ENCODE assay signal across 8 mouse cellular contexts in genomic region chr5:122988021-122988751, GRCm38 (mm10). TPM values are rescaled to one million over a fixed set of nuclear protein-coding genes. Genes with fewer than 3 reads are reported as not detected.
A peak's percentile ranks its signal among the peaks of the same experiment; 100 is the strongest.
DNase-seq lines count a peak whose midpoint lies in the region; ATAC-seq and TF ChIP-seq lines count a peak whose summit lies in the region.

No protein-coding gene starts in this region.

- intact Hi-C loops in left cerebral cortex, postnatal 25 days (cut with DNase I), result no loop called here

- no peak for ATAC-seq in embryonic facial prominence, embryonic 15.5 days (ENCODE audit: insufficient number of reproducible peaks, low FRiP score, low TSS enrichment, low read depth)
- ATAC-seq in hindbrain, embryonic 11.5 days (ENCODE audit: low FRiP score), result peak; percentile 20; the same call in 1 of the 2 replicates
- ATAC-seq in megakaryocyte, adult 5-6 weeks (ENCODE audit: poor library complexity, severe bottlenecking), result peak; percentile 26; the same call in 1 of the 2 replicates
- ATAC-seq in activated CD4-positive, CD25-positive, alpha-beta regulatory T cell, adult 4 months, result no peak

- 0% methylated on average over 40 of the region's 41 CpGs for WGBS in embryonic facial prominence, embryonic 15.5 days
- 0% methylated on average over 30 of the region's 41 CpGs for WGBS in hindbrain, embryonic 11.5 days

- H3K36me3 ChIP-seq in E14TG2a.4 (ENCODE audit: insufficient read depth, low read length), result peaks cover 24% of the 10 kb centered on the region
- no peaks in the 10 kb centered on the region for H3K36me3 ChIP-seq in embryonic facial prominence, embryonic 15.5 days
- H3K36me3 ChIP-seq in hindbrain, embryonic 11.5 days (ENCODE audit: control insufficient read depth, insufficient read depth, low read length), result no peaks in the 10 kb centered on the region

- peaks cover 90% of the 10 kb centered on the region for H3K4me1 ChIP-seq in E14TG2a.4 (replicated peaks; ENCODE audit: low read depth, low read length)
- H3K4me1 ChIP-seq in embryonic facial prominence, embryonic 15.5 days, result peaks cover 41% of the 10 kb centered on the region
- peaks cover 26% of the 10 kb centered on the region for H3K4me1 ChIP-seq in hindbrain, embryonic 11.5 days (replicated peaks; ENCODE audit: control insufficient read depth, insufficient read depth, low read length)

- peak overlapping the region; percentile 56 for H3K9ac ChIP-seq in embryonic facial prominence, embryonic 15.5 days
- H3K9ac ChIP-seq in hindbrain, embryonic 11.5 days (ENCODE audit: low read depth, low read length), result peak overlapping the region; percentile 63

- peak overlapping the region; percentile 99 for H3K4me2 ChIP-seq in embryonic facial prominence, embryonic 15.5 days (replicated peaks)
- peak overlapping the region; percentile 92 for H3K4me2 ChIP-seq in hindbrain, embryonic 11.5 days (replicated peaks; ENCODE audit: low read depth, low read length)

- TF ChIP-seq CTCF in E14TG2a.4 (conservative IDR thresholded peaks at IDR 0.05; ENCODE audit: low read length), result no peak

- H3K4me3 ChIP-seq in E14TG2a.4 (replicated peaks; ENCODE audit: low read length), result peak overlapping the region; percentile 82
- peak overlapping the region; percentile 69 for H3K4me3 ChIP-seq in embryonic facial prominence, embryonic 15.5 days (replicated peaks)
- H3K4me3 ChIP-seq in hindbrain, embryonic 11.5 days (ENCODE audit: low read depth, low read length), result peak overlapping the region; percentile 70

- H3K27me3 ChIP-seq in E14TG2a.4 (ENCODE audit: insufficient read depth, low read length), result peaks cover 10% of the 10 kb centered on the region
- H3K27me3 ChIP-seq in embryonic facial prominence, embryonic 15.5 days, result no peaks in the 10 kb centered on the region
- H3K27me3 ChIP-seq in hindbrain, embryonic 11.5 days (ENCODE audit: control insufficient read depth, insufficient read depth, low read length), result no peaks in the 10 kb centered on the region

- peak; percentile 70 for DNase-seq in adrenal gland, postnatal 14 days
- peak; percentile 75 for DNase-seq in hindbrain, embryonic 11.5 days (ENCODE audit: low spot score)
- DNase-seq in left cerebral cortex, postnatal 25 days (ENCODE audit: low spot score in 2 of 2), result peak; percentile 57 to 66
- DNase-seq in right cerebral cortex, postnatal 25 days, result peak; percentile 68

- H3K9me3 ChIP-seq in E14TG2a.4 (ENCODE audit: low read length), result no peaks in the 10 kb centered on the region
- H3K9me3 ChIP-seq in embryonic facial prominence, embryonic 15.5 days (replicated peaks), result no peaks in the 10 kb centered on the region
- H3K9me3 ChIP-seq in hindbrain, embryonic 11.5 days (ENCODE audit: control insufficient read depth, low read length), result no peaks in the 10 kb centered on the region

- H3K27ac ChIP-seq in embryonic facial prominence, embryonic 15.5 days (replicated peaks), result peak overlapping the region; percentile 58
- H3K27ac ChIP-seq in hindbrain, embryonic 11.5 days (ENCODE audit: low read depth, low read length), result peak overlapping the region; percentile 91

RNA-seq across cellular contexts. Expression of gene Kdm2b, which starts 1.4 kb away (rescaled TPM):
- 20.5 and 24.7 TPM in 2 replicates for total RNA-seq in adrenal gland, postnatal 14 days (2021)
- polyA plus RNA-seq in embryonic facial prominence, embryonic 15.5 days (2015; fragmentation: Nextera tagmentation; extraction: Ambion mirVana), result 42.9 and 43.9 TPM in 2 replicates
- polyA plus RNA-seq in hindbrain, embryonic 11.5 days (2014; fragmentation: Nextera tagmentation; extraction: Ambion mirVana), result 59.9 and 67.6 TPM in 2 replicates
- total RNA-seq in left cerebral cortex, postnatal 25 days (2021), result 10 to 100 TPM; 26.2 to 26.5 TPM
- 29.1 and 38.3 TPM in 2 replicates for total RNA-seq in megakaryocyte, adult 5-6 weeks (2015)
- 31.6 and 38.6 TPM in 2 replicates for total RNA-seq in megakaryocyte, adult 5-6 weeks (2017)
- 10 to 100 TPM; 28.2 to 43.2 TPM for polyA plus RNA-seq in activated CD4-positive, CD25-positive, alpha-beta regulatory T cell, adult 4 months (2017; shearing (Covaris generic))

RNA-seq across cellular contexts. Expression of gene Orai1, which starts 26.7 kb away (rescaled TPM):
- total RNA-seq in adrenal gland, postnatal 14 days (2021), result 11.7 and 13.4 TPM in 2 replicates
- polyA plus RNA-seq in embryonic facial prominence, embryonic 15.5 days (2015; fragmentation: Nextera tagmentation; extraction: Ambion mirVana), result 16.8 and 17.3 TPM in 2 replicates
- 10.1 and 12.7 TPM in 2 replicates for polyA plus RNA-seq in hindbrain, embryonic 11.5 days (2014; fragmentation: Nextera tagmentation; extraction: Ambion mirVana)
- 10 to 100 TPM in 1 of 2 experiments, 1 to 10 TPM in 1; 8.3 to 10.3 TPM for total RNA-seq in left cerebral cortex, postnatal 25 days (2021)
- total RNA-seq in megakaryocyte, adult 5-6 weeks (2015), result 80.5 and 87.4 TPM in 2 replicates
- 21.0 and 21.8 TPM in 2 replicates for total RNA-seq in megakaryocyte, adult 5-6 weeks (2017)
- 1 to 10 TPM; 8.1 to 9.4 TPM for polyA plus RNA-seq in activated CD4-positive, CD25-positive, alpha-beta regulatory T cell, adult 4 months (2017; shearing (Covaris generic))

RNA-seq across cellular contexts. Expression of gene Morn3, which starts 58.6 kb away (rescaled TPM):
- total RNA-seq in adrenal gland, postnatal 14 days (2021), result not detected in 2 replicates
- 4.7 and 11.2 TPM in 2 replicates for polyA plus RNA-seq in embryonic facial prominence, embryonic 15.5 days (2015; fragmentation: Nextera tagmentation; extraction: Ambion mirVana)
- polyA plus RNA-seq in hindbrain, embryonic 11.5 days (2014; fragmentation: Nextera tagmentation; extraction: Ambion mirVana), result 0.77 and 1.0 TPM in 2 replicates
- total RNA-seq in left cerebral cortex, postnatal 25 days (2021), result under 1 TPM in 1 of 2 experiments, not detected in 1; 0.73 TPM
- not detected in 2 replicates for total RNA-seq in megakaryocyte, adult 5-6 weeks (2015)
- total RNA-seq in megakaryocyte, adult 5-6 weeks (2017), result not detected in 2 replicates
- polyA plus RNA-seq in activated CD4-positive, CD25-positive, alpha-beta regulatory T cell, adult 4 months (2017; shearing (Covaris generic)), result 1 to 10 TPM; 3.2 to 4.9 TPM

Comparison
In these comparisons a context has a peak if more than half of its experiments do, and no peak if none do; other contexts are left out.
1. ATAC-seq: peak in hindbrain, embryonic 11.5 days (single experiment) and megakaryocyte, adult 5-6 weeks (single experiment); none in embryonic facial prominence, embryonic 15.5 days (single experiment) and activated CD4-positive, CD25-positive, alpha-beta regulatory T cell, adult 4 months (single experiment).
2. Peak in every context shown above with its lines, with median percentiles within 50 percentile points of each other: H3K4me3 ChIP-seq and DNase-seq.